Mouse (Mus musculus): Measurements from ENCODE around the gene Ear1.
"Not testable (repeated sequence)": the region's sequence is repeated elsewhere in the genome, so short reads cannot be mapped to it uniquely, and the experiment has no call there.

- not testable (repeated sequence) for TF ChIP-seq CTCF (IDR thresholded peaks at IDR 0.05; ENCODE audit: borderline replicate concordance, insufficient read depth, low read depth, low read length); POLR2A (IDR thresholded peaks at IDR 0.05; ENCODE audit: borderline replicate concordance, insufficient read depth, low read length)
Observed at GRCm38 (mm10) chr14:43821869-43822268, 53.4 kb downstream of the Ear1 start.

All from cerebellum, adult 2 months (tissue).